Mouse (Mus musculus): ENCODE data around the gene Lysmd4.

- TF ChIP-seq CTCF (IDR thresholded peaks at IDR 0.05; ENCODE audit: insufficient read depth, low read depth, low read length) (no peak), POLR2A (IDR thresholded peaks at IDR 0.05; ENCODE audit: insufficient read depth, low read depth, low read length) (no peak)
These were observed 15.8 kb upstream of the Lysmd4 start for GRCm38 (mm10) chr7:67206496-67206895.
